Mouse (Mus musculus) heart, embryonic 15.5 days (tissue): ENCODE measurements around the gene Dnhd1. TPM values are rescaled to one million over a fixed set of nuclear protein-coding genes. Genes with fewer than 3 reads are reported as not detected.

Experiments
- ATAC-seq: fragments of 200-750 bp; cut with Nextera tagmentation; replicated peaks from 2 replicates; pipeline ENCODE4 v1.8.0; 2017; ENCODE audit warnings: low read depth, moderate TSS enrichment; ENCODE audit not compliant: insufficient number of reproducible peaks, insufficient read depth, low FRiP score
- H3K27ac ChIP-seq: fragments of 300-500 bp; sonication (generic); 2 replicates; pipeline ENCODE4 v1.5.1; 2015; ENCODE audit warnings: mild to moderate bottlenecking, inconsistent platforms
- H3K27me3 ChIP-seq: fragments of 300-500 bp; sonication (generic); 2 replicates; pipeline ENCODE4 v1.6.1; 2015; ENCODE audit warnings: inconsistent platforms
- H3K36me3 ChIP-seq: fragments of 300-500 bp; sonication (generic); 2 replicates; pipeline ENCODE4 v1.6.1; 2015; ENCODE audit warnings: mild to moderate bottlenecking, inconsistent platforms
- H3K4me1 ChIP-seq: fragments of 300-500 bp; sonication (generic); replicated peaks from 2 replicates; pipeline ENCODE4 v1.6.1; 2015; ENCODE audit warnings: inconsistent platforms
- H3K4me2 ChIP-seq: fragments of 300-500 bp; sonication (generic); 2 replicates; pipeline ENCODE4 v1.6.1; 2015; ENCODE audit warnings: inconsistent platforms, mild to moderate bottlenecking, moderate library complexity
- H3K4me3 ChIP-seq: fragments of 300-500 bp; sonication (generic); 2 replicates; pipeline ENCODE4 v1.5.1; 2015; ENCODE audit warnings: mild to moderate bottlenecking, inconsistent platforms
- H3K9ac ChIP-seq: fragments of 300-500 bp; sonication (generic); 2 replicates; pipeline ENCODE4 v1.6.1; 2015; ENCODE audit warnings: mild to moderate bottlenecking, inconsistent platforms
- H3K9me3 ChIP-seq: fragments of 300-500 bp; sonication (generic); replicated peaks from 2 replicates; pipeline ENCODE4 v1.6.1; 2016; ENCODE audit warnings: inconsistent platforms
- WGBS: fragments of 180-500 bp; shearing (Covaris S2); methylation state at CpG from one replicate; pipeline ENCODE4 v1.1.7; 2015; ENCODE audit warnings: mixed read lengths; 5-methylcytosine and 5-hydroxymethylcytosine counted together
- polyA plus RNA-seq: library from polyadenylated mRNA; unstranded; fragments of >200 nt; fragmentation: Nextera tagmentation; extraction: Ambion mirVana; gene quantifications from 2 replicates; pipeline ENCODE4 v1.2.1, GENCODE M21; 2015

The Dnhd1 gene
- polyA plus RNA-seq, 1 experiment from 2014 or later, result 0.72 TPM

GRCm38 (mm10) chr7:105762517-105763270 is 112.1 kb downstream of the Dnhd1 start:
- 35% methylated on average over 55 of the region's 55 CpGs for WGBS
- H3K9ac ChIP-seq, result no peak overlapping the region
- H3K4me1 ChIP-seq, result peaks cover 11% of the 10 kb centered on the region
- H3K36me3 ChIP-seq, result peaks cover 17% of the 10 kb centered on the region; the same call in 1 of the 2 replicates
- no peaks in the 10 kb centered on the region for H3K9me3 ChIP-seq
- ATAC-seq, result 0 out of 2 replicates have a peak, but pooled peaks have one; percentile 13
- H3K4me2 ChIP-seq, result peak overlapping the region; percentile 79
- H3K27me3 ChIP-seq, result peaks cover 27% of the 10 kb centered on the region
- no peak overlapping the region for H3K27ac ChIP-seq
- peak overlapping the region; percentile 44 for H3K4me3 ChIP-seq

GRCm38 (mm10) chr7:105764331-105764730 is 113.7 kb downstream of the Dnhd1 start:
- H3K27me3 ChIP-seq, result peaks cover 27% of the 10 kb centered on the region
- peaks cover 20% of the 10 kb centered on the region for H3K4me1 ChIP-seq
- H3K27ac ChIP-seq, result no peak overlapping the region
- H3K9me3 ChIP-seq, result no peaks in the 10 kb centered on the region
- ATAC-seq, result no peak
- peaks cover 13% of the 10 kb centered on the region; the same call in 1 of the 2 replicates for H3K36me3 ChIP-seq
- no peak overlapping the region for H3K9ac ChIP-seq
- H3K4me2 ChIP-seq, result no peak overlapping the region
- WGBS, result 87% methylated on average over 11 of the region's 11 CpGs
- no peak overlapping the region for H3K4me3 ChIP-seq

- Histone ChIP-seq H3K4me1 (peaks cover 11% of the 10 kb centered on the region), H3K4me3 (no peak overlapping the region), H3K4me2 (no peak overlapping the region), H3K9me3 (no peaks in the 10 kb centered on the region), H3K9ac (no peak overlapping the region), H3K27me3 (peaks cover 12% of the 10 kb centered on the region), H3K36me3 (peaks cover 6% of the 10 kb centered on the region; the same call in 1 of the 2 replicates), H3K27ac (peak overlapping the region; percentile 16)
- 28% methylated on average over 6 of the region's 6 CpGs for WGBS
- no peak for ATAC-seq
Observed at GRCm38 (mm10) chr7:105767729-105768165, 117.1 kb downstream of the Dnhd1 start.

GRCm38 (mm10) chr7:105769959-105770358 is 119.3 kb downstream of the Dnhd1 start:
- no peak overlapping the region for H3K4me2 ChIP-seq
- peaks cover 20% of the 10 kb centered on the region for H3K4me1 ChIP-seq
- no peaks in the 10 kb centered on the region for H3K27me3 ChIP-seq
- H3K36me3 ChIP-seq, result no peaks in the 10 kb centered on the region
- no peak overlapping the region for H3K4me3 ChIP-seq
- 79% methylated on average over 3 of the region's 3 CpGs for WGBS
- no peaks in the 10 kb centered on the region for H3K9me3 ChIP-seq
- no peak overlapping the region for H3K9ac ChIP-seq
- no peak overlapping the region for H3K27ac ChIP-seq
- no peak for ATAC-seq

Other genes starting within 250 kb of the Dnhd1 start
- not detected in 2 replicates for gene Cnga4, start 246.3 kb upstream of the Dnhd1 start, polyA plus RNA-seq
- 0.05 TPM in 1 of 2 replicates, not detected in the other for gene Cckbr, start 225.1 kb upstream of the Dnhd1 start, polyA plus RNA-seq
- 89.3 and 91.4 TPM in 2 replicates for gene Cavin3, start 168.5 kb upstream of the Dnhd1 start, polyA plus RNA-seq
- 54.4 and 61.0 TPM in 2 replicates for gene Smpd1, start 96.5 kb upstream of the Dnhd1 start, polyA plus RNA-seq
- 40.4 and 49.2 TPM in 2 replicates for gene Apbb1, start 69.2 kb upstream of the Dnhd1 start, polyA plus RNA-seq
- 0.24 and 2.3 TPM in 2 replicates for gene Hpx, start 50.7 kb upstream of the Dnhd1 start, polyA plus RNA-seq
- gene Trim3, start 17.3 kb upstream of the Dnhd1 start, polyA plus RNA-seq, result 26.5 and 36.0 TPM in 2 replicates
- gene Timm10b, start 10.8 kb upstream of the Dnhd1 start, polyA plus RNA-seq, result 138 and 156 TPM in 2 replicates
- 42.6 and 50.8 TPM in 2 replicates for gene Arfip2, start 10.4 kb upstream of the Dnhd1 start, polyA plus RNA-seq
- 24.0 and 39.7 TPM in 2 replicates for gene Gm45799, start 10.3 kb upstream of the Dnhd1 start, polyA plus RNA-seq
- 354 and 399 TPM in 2 replicates for gene Ilk, start 85.8 kb downstream of the Dnhd1 start, polyA plus RNA-seq
- 18.7 and 23.2 TPM in 2 replicates for gene Rrp8, start 86.6 kb downstream of the Dnhd1 start, polyA plus RNA-seq
- gene Taf10, start 93.5 kb downstream of the Dnhd1 start, polyA plus RNA-seq, result 90.0 and 105 TPM in 2 replicates
- gene Tpp1, start 101.4 kb downstream of the Dnhd1 start, polyA plus RNA-seq, result 72.8 and 77.1 TPM in 2 replicates
- gene Dchs1, start 136.8 kb downstream of the Dnhd1 start, polyA plus RNA-seq, result 3.4 and 5.9 TPM in 2 replicates
- 180 and 222 TPM in 2 replicates for gene Mrpl17, start 160.3 kb downstream of the Dnhd1 start, polyA plus RNA-seq